Mouse (Mus musculus) left cerebral cortex, postnatal 4 days (tissue): ENCODE measurements at regions not wholly inside any gene's neighbourhood (a gene's known extent, or its start where the extent isn't known, plus 50 kb on each side); places are given as distances from the start of the nearest gene placed in this dataset.
"Not testable (repeated sequence)": the region's sequence is repeated elsewhere in the genome, so short reads cannot be mapped to it uniquely, and the experiment has no call there.

ENCODE experiments used
- DNase-seq: peaks from one replicate; pipeline ENCODE4 v3.0.0-alpha.2; 2022
- intact Hi-C: fragments of 180-260 bp; cut with DNase I; formaldehyde crosslinking; loops from one replicate; pipeline ENCODE4 v1.15.1; 2025

GRCm38 (mm10) chr3:113105979-113106378, 152.7 kb downstream of the Amy2a5 start:
- no peak for DNase-seq
- intact Hi-C loops = no loop called here

- intact Hi-C loops, DNase-seq: not testable (repeated sequence)
Observed at GRCm38 (mm10) chr3:113090850-113091249, 167.8 kb downstream of the Amy2a5 start.

GRCm38 (mm10) chr3:113080704-113081103, 177.9 kb downstream of the Amy2a5 start:
- intact Hi-C loops = no loop called here
- peak; percentile 66 for DNase-seq
